Mouse (Mus musculus) embryo, embryonic 9.5 days (tissue): ENCODE measurements around the gene Rbm33.

Experiments used
- DNase-seq: peaks from one replicate; pipeline ENCODE4 v3.0.0-alpha.2; 2017; ENCODE audit errors: extremely low spot score

Gene Rbm33

GRCm38 (mm10) chr5:28462741-28463590 lies 146.0 kb downstream of the Rbm33 start:
- DNase-seq, result peak; percentile 20

- peak; percentile 12 for DNase-seq
Measured at GRCm38 (mm10) chr5:28463656-28464055, 146.7 kb downstream of the Rbm33 start.

DNA sequence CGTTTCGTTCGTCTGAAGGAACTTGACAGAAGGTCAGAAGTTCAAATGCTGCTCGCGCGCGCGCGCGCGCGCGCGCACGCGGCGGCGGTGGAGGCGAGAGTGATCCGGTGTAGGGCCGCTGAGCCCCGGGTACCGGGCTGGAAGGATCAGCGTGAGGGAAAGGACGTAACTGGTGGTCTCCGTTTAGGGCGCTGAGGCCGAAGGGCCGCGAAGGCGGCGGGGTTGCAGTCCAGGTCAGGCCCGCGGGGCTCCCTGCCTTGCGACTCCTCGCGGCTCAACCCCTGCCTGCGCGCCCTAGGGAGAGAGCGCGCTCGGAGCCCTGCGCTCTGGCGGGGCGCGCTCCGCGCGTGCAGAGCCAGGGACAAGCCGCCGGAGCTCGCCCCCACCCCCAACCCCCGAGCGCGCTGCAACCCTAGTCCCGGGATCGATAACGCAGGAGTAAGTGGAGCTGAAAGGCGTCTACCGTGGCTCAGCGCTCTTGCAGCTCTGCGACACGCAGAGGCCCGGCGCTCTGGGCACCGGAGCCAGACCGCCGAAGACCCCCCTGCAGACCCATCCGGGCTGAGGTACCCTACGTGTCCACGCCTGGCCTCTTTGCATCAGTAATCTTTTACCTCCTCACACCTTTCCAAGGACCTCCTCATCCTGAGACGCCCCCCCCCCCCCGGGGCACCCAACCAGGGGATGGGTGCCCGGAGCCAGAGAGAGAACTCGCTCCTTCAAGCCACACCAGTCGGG lies 147.6 kb downstream of the Rbm33 start:
- DNase-seq, result peak; percentile 68

- DNase-seq, result peak; percentile 38
Measured at GRCm38 (mm10) chr5:28465099-28465406, 148.1 kb downstream of the Rbm33 start.

DNA sequence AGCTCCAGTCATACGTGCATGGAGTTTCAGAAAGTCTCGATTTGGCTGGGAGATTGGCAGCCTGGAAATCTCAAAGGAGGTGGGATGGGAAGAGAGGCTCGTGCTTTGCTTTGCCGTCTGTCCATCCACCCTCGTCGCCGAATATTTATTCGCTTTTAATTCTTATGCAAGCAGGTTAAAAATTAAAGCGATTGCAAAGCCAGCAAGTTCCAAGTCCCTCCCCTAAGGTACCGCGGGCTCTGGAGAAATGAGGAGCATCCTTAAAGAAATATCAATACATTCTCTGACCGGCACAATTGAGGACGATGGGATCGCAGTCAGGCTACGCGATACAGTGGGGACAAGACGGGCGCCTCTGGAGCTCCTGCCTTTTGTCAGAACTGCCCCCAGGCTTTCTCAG lies 148.6 kb downstream of the Rbm33 start:
- peak; percentile 31 for DNase-seq

DNA sequence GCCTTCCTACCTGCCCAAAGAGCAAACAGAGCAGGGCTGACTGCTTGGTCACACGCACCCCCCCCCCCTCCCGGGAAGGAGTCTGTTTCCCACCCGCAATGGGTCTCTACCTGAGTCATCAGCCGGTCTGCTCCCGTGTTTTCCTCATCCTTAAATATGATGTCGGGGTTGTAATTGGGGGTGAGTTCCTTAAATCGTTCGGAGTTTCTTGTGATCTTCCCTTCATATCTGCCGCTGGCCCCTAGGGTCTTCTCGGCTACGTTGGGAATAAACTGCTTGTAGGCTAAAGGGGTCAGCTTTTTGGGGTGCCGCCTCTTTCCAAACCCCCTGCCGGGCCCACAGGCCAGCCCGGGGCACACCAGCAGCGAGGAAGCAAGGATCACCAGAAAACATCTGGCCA lies 149.4 kb downstream of the Rbm33 start:
- DNase-seq, result no peak

- peak; percentile 47 for DNase-seq
Measured at GRCm38 (mm10) chr5:28466760-28467306, 149.9 kb downstream of the Rbm33 start, which contains the start of gene Shh. Shh (minus strand) TSS chr5:28467256.
